Mouse (Mus musculus) ovary, postnatal 36 days (tissue): ENCODE measurements around the gene Trim40.

Experiments
- DNase-seq: peaks from one replicate; pipeline ENCODE4 v3.0.0; 2022; ENCODE audit warnings: low spot score, mixed read lengths

Gene Trim40

DNA sequence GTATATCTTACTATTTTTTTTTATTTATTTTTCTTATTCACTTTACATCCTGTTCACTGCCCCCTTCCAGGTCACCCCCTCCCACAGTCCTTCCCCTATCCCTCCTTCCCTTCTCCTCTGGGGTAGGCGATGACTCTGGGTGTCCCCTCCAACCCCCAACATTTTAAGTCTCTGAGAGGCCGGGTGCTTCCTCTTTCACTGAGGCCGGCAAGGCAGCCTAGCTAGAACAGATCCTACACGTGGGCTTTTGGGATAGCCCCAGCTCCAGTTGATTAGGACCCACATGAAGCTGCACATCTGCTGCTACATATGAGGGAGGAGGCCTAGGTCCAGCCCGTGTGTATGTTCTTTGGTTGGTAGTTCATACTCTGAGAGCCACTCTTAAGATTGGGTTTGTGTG is 50.9 kb downstream of the Trim40 start:
- DNase-seq = no peak

GRCm38 (mm10) chr17:36836874-36837647 is 52.9 kb downstream of the Trim40 start, which contains the start of gene Trim26:
TSS of gene Trim26 (plus strand) at chr17:36837134.
- peak; percentile 95 for DNase-seq

DNA sequence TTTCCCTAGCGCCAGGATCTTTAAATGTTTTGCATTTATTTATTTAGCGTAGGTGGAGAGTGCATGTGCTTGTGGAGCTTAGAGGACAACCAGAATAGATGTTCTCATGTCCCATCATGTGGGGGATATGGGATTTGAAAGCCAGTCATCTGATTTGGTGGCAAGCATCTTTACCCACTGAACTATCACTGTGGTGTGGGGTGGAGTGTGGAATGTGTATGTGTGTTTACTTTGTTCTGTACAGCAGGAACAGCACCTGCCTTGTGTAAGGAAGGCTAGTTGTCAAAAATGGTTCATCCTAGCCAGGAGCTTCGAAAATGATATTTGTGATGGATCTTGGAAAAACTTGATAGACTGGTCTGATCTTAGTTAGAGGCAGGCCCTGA is 53.5 kb downstream of the Trim40 start:
- no peak for DNase-seq

- peak; percentile 54 for DNase-seq
These were observed 54.1 kb downstream of the Trim40 start for GRCm38 (mm10) chr17:36835591-36836426.

DNA sequence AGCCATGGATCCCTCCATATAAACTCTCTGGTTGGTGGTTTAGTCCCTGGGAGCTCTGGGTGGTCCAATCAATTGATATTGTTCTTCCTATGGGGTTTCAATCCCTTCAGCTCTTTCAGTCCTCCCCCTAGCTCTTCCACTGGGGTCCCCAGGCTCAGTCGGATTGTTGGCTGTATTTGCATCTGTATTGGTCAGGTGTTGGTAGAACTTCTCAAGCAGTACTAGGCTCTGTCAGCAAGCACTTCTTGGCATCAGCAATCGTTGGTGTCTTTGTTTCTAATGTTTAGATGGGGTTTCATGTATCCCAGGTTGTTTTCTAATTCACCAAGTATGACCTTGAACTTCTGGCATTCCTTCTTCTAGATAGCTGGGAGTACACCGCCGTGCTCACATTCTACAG is 57.2 kb downstream of the Trim40 start:
- DNase-seq = no peak
